Mouse (Mus musculus) hindbrain, embryonic 14.5 days (tissue): Measurements from ENCODE around the gene Snd1. TPM values are rescaled to one million over a fixed set of nuclear protein-coding genes. Genes with fewer than 3 reads are reported as not detected.

Experiments
- ATAC-seq: fragments of 200-750 bp; cut with Nextera tagmentation; 2 replicates; pipeline ENCODE4 v1.8.0; 2017; ENCODE audit warnings: moderate number of reproducible peaks, mild to moderate bottlenecking, moderate TSS enrichment, moderate library complexity; ENCODE audit not compliant: low FRiP score
- DNase-seq: peaks from one replicate; pipeline ENCODE4 v3.0.0-alpha.2; 2015; ENCODE audit warnings: low spot score
- H3K27ac ChIP-seq: fragments of 300-500 bp; sonication (generic); 2 replicates; pipeline ENCODE4 v1.5.1; 2014; ENCODE audit warnings: mild to moderate bottlenecking, moderate library complexity
- H3K27me3 ChIP-seq: fragments of 300-500 bp; sonication (generic); 2 replicates; pipeline ENCODE4 v1.6.1; 2014; ENCODE audit warnings: mild to moderate bottlenecking, low read length, mixed read lengths; ENCODE audit not compliant: control insufficient read depth, insufficient read depth
- H3K36me3 ChIP-seq: fragments of 300-500 bp; sonication (generic); replicated peaks from 2 replicates; pipeline ENCODE4 v1.6.1; 2014; ENCODE audit not compliant: control insufficient read depth, insufficient read depth
- H3K4me1 ChIP-seq: fragments of 300-500 bp; sonication (generic); replicated peaks from 2 replicates; pipeline ENCODE4 v1.6.1; 2014; ENCODE audit warnings: antibody characterized with exemption, low read length, mixed read lengths; ENCODE audit not compliant: control insufficient read depth, insufficient read depth
- H3K4me2 ChIP-seq: fragments of 300-500 bp; sonication (generic); replicated peaks from 2 replicates; pipeline ENCODE4 v1.6.1; 2014; ENCODE audit warnings: mild to moderate bottlenecking, moderate library complexity
- H3K4me3 ChIP-seq: fragments of 300-500 bp; sonication (generic); replicated peaks from 2 replicates; pipeline ENCODE4 v1.5.1; 2014; ENCODE audit warnings: mild to moderate bottlenecking, low read length
- H3K9ac ChIP-seq: fragments of 300-500 bp; sonication (generic); 2 replicates; pipeline ENCODE4 v1.6.1; 2014
- H3K9me3 ChIP-seq: fragments of 300-500 bp; sonication (generic); 2 replicates; pipeline ENCODE4 v1.6.1; 2016; ENCODE audit warnings: low read length; ENCODE audit not compliant: control insufficient read depth
- WGBS: fragments of 180-500 bp; shearing (Covaris S2); extraction: QIAGEN DNeasy Blood & Tissue Kit; methylation state at CpG from one replicate; pipeline ENCODE4 v1.1.7; 2014; 5-methylcytosine and 5-hydroxymethylcytosine counted together
- polyA plus RNA-seq: library from polyadenylated mRNA; unstranded; fragments of >200 nt; fragmentation: Nextera tagmentation; extraction: Ambion mirVana; gene quantifications from 2 replicates; pipeline ENCODE4 v1.2.1, GENCODE M21; 2014

Gene Snd1
- polyA plus RNA-seq, 1 experiment from 2014 or later = 79.1 TPM

DNA sequence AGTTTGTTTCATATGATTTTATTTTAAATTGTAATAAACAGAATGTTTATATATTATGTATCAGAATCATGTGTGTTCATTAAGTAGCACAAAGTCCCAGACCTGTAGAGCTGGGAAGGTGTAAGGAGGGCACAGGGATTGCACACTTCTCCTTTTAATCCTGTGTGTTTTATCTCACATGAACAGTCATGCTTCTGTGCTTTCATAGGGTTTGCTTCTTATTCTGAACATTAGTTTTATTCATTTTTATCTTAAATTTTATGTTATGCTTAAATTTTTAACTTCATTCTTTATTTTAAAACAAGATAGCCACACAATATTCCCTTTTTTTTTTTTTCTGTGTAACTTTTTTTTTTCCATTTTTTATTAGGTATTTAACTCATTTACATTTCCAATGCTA is 170.3 kb downstream of the Snd1 start:
- no peak overlapping the region for H3K27ac ChIP-seq
- no peaks in the 10 kb centered on the region for H3K27me3 ChIP-seq
- peaks cover 5% of the 10 kb centered on the region for H3K4me1 ChIP-seq
- ATAC-seq (no peak), DNase-seq (no peak)
- H3K9me3 ChIP-seq = no peaks in the 10 kb centered on the region
- H3K36me3 ChIP-seq = no peaks in the 10 kb centered on the region
- H3K4me3 ChIP-seq = no peak overlapping the region
- no peak overlapping the region for H3K4me2 ChIP-seq
- H3K9ac ChIP-seq = no peak overlapping the region

DNA sequence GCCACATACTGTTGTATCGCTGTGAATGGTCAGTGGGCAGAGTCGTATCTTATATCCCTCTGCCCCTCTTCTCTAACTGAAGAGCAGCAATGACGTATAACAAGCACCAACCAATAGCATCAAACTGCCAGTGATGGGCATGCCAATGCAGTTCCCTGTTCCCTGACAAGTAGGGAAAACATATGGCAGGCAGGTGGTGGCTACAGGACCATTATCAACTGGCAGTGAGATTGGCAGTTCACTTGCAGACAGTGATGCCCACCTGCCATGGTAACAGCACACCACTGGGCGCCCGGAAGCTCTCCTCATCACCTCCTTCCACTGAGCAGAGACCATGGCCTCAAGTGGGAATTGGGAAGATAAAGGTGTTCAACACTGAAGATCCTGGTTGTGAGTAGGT is 181.6 kb downstream of the Snd1 start:
- Histone ChIP-seq H3K27me3 (no peaks in the 10 kb centered on the region), H3K9me3 (no peaks in the 10 kb centered on the region), H3K4me2 (no peak overlapping the region), H3K36me3 (no peaks in the 10 kb centered on the region), H3K4me3 (no peak overlapping the region), H3K4me1 (peaks cover 3% of the 10 kb centered on the region; the same call in 1 of the 2 replicates), H3K27ac (no peak overlapping the region), H3K9ac (no peak overlapping the region)
- ATAC-seq (no peak), DNase-seq (no peak)
- 94% methylated on average over 5 of the region's 5 CpGs for WGBS

DNA sequence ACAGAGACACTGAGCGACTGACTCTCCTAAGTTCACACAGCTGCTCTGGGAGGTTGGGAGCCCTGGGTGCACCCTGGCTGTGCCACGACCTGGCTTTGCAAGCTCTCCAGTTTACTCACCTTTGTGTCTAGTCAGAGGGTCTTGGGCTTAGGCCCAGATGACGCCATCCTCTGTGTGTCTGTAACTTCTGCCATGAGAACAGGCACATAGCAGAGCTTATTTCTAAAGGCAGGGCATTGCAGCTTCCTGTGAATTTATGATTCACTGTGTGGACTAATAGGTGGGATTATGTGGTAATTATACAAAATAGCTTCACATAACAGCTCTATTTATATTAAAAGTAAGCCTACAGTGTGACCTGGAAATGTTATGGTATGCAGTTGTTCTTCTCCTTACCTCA is 188.1 kb downstream of the Snd1 start:
- peaks cover 9% of the 10 kb centered on the region; the same call in 1 of the 2 replicates for H3K4me1 ChIP-seq
- no peak overlapping the region for H3K9ac ChIP-seq
- no peak overlapping the region for H3K4me3 ChIP-seq
- no peaks in the 10 kb centered on the region for H3K9me3 ChIP-seq
- H3K27ac ChIP-seq = no peak overlapping the region
- ATAC-seq (no peak), DNase-seq (no peak)
- no peaks in the 10 kb centered on the region for H3K36me3 ChIP-seq
- WGBS = 90% methylated on average over 3 of the region's 3 CpGs
- no peak overlapping the region for H3K4me2 ChIP-seq
- H3K27me3 ChIP-seq = no peaks in the 10 kb centered on the region

DNA sequence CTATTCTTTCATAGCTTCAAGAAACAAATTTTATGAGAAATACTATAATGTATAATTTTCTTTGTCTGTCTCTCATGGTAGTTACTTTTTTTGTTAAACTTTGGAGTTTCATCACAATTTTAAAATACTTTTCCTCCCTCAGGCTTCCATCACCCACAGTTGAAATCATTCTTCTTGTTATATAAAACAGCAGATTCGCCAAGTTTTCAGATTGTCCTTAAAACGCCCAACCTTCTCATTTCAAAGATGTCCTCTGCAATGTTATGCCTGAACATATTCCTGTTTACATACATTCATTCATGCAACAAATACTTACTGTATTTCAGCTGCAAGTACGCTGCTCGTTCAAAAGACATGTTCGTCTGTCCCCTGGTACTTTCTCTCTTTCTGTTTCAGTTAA is 188.7 kb downstream of the Snd1 start:
- no peak for DNase-seq
- H3K9me3 ChIP-seq = no peaks in the 10 kb centered on the region
- H3K27ac ChIP-seq = no peak overlapping the region
- 90% methylated on average over 5 of the region's 5 CpGs for WGBS
- H3K36me3 ChIP-seq = no peaks in the 10 kb centered on the region
- H3K4me1 ChIP-seq = peaks cover 9% of the 10 kb centered on the region; the same call in 1 of the 2 replicates
- no peaks in the 10 kb centered on the region for H3K27me3 ChIP-seq
- no peak overlapping the region for H3K4me3 ChIP-seq
- ATAC-seq = no peak
- H3K4me2 ChIP-seq = no peak overlapping the region
- no peak overlapping the region for H3K9ac ChIP-seq

DNA sequence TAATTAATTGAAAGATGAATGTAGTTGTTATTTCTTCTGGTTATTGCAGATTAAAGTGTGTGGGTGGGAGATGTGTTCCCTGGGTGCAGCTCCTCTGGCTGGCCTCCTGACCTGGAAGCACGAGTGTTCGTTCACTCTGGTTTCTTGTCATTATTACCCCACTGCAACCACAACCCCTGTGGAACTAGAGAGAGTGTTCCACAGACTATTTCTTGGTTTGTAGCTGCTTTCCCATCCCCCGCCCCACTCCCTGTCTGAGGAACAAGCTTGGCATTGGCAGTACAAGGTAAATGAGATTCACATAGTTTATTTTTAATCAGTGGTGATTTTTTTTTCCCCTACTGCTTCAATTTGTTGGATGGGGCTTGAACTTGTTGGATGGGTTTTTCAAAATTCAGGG is 189.8 kb downstream of the Snd1 start:
- DNase-seq = no peak
- H3K27ac ChIP-seq = no peak overlapping the region
- H3K9ac ChIP-seq = no peak overlapping the region
- no peak for ATAC-seq
- WGBS = 69% methylated on average over 3 of the region's 3 CpGs
- no peaks in the 10 kb centered on the region for H3K27me3 ChIP-seq
- no peak overlapping the region for H3K4me2 ChIP-seq
- 0 out of 2 replicates have a peak, but pooled peaks cover 6% of the 10 kb centered on the region for H3K4me1 ChIP-seq
- H3K36me3 ChIP-seq = no peaks in the 10 kb centered on the region
- H3K9me3 ChIP-seq = no peaks in the 10 kb centered on the region
- no peak overlapping the region for H3K4me3 ChIP-seq

DNA sequence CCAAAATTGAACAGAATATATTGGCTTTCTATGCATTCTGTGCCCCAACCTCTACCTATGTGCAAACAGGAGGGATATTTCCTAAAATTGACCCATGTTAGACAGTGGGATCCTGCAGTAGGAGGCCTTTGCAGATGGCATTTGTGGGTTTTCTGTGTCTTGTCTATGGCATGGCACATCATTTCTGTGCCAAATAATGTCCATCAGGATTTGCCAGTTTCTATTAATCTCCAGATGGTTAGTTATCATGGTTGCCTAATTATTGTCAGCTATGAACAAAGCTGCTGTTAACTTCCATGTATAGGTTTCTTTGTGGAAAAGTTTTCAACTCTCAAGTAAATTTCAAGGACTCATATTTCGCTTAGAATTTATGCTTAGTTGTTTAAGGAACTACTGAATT is 192.6 kb downstream of the Snd1 start:
- H3K36me3 ChIP-seq = no peaks in the 10 kb centered on the region; the same call in 1 of the 2 replicates
- no peaks in the 10 kb centered on the region for H3K9me3 ChIP-seq
- H3K4me2 ChIP-seq = no peak overlapping the region
- no peak overlapping the region for H3K9ac ChIP-seq
- no peak for DNase-seq
- H3K27ac ChIP-seq = no peak overlapping the region
- no peaks in the 10 kb centered on the region for H3K27me3 ChIP-seq
- 92% methylated on average over 1 of the region's 1 CpGs for WGBS
- H3K4me3 ChIP-seq = no peak overlapping the region
- no peak for ATAC-seq
- H3K4me1 ChIP-seq = 0 out of 2 replicates have a peak, but pooled peaks cover 6% of the 10 kb centered on the region

DNA sequence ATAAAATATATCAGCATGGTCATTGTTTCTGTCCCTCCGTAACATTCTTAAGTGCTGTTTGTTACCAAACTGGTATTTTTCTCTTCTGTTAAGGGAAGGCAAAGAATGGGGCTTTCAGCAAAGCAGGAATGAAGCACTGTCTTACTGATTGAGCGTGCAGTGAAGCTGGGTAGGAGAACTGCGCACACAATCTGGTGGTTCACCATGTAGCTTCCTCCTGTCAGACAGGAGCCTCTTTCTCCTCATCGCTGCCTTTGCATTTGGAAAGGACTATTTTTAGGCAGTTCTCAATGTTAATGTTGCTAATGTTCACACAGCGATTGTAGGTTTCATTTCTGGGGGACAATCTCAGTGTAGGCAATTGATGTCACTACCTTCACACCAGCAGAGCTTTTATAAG is 194.3 kb downstream of the Snd1 start:
- ATAC-seq = no peak

DNA sequence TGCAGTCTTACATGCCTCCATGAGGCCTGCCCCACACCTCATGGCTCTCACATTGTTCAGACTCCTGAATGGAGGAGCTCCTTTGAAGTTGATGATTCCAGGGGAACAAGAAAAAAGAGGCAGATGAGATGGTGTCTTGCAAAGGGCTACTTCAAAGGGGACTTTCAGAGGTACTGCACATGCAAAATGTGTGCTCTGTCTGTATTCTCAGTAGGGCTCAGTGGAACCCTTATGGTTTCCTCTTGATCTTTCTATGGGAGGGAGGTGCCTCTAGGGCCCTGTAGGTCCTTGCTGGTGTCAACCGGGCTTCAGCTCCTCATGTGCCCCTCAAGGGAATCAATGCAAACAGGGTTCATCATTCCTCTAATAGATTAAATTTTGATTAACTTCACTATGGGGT is 197.4 kb downstream of the Snd1 start:
- no peaks in the 10 kb centered on the region for H3K4me1 ChIP-seq
- no peak overlapping the region for H3K27ac ChIP-seq
- 55% methylated on average over 1 of the region's 1 CpGs for WGBS
- no peaks in the 10 kb centered on the region; the same call in 1 of the 2 replicates for H3K36me3 ChIP-seq
- no peaks in the 10 kb centered on the region for H3K9me3 ChIP-seq
- H3K4me3 ChIP-seq = no peak overlapping the region
- DNase-seq = no peak
- no peak for ATAC-seq
- no peak overlapping the region for H3K9ac ChIP-seq
- H3K27me3 ChIP-seq = no peaks in the 10 kb centered on the region
- no peak overlapping the region for H3K4me2 ChIP-seq

More for the DNA sequence above, 194.3 kb downstream of the Snd1 start:
- no peak overlapping the region for H3K9ac ChIP-seq
- no peak overlapping the region for H3K4me3 ChIP-seq
- WGBS = 90% methylated on average over 5 of the region's 5 CpGs
- H3K27me3 ChIP-seq = no peaks in the 10 kb centered on the region
- no peak overlapping the region for H3K27ac ChIP-seq
- H3K4me2 ChIP-seq = no peak overlapping the region
- DNase-seq = no peak
- H3K9me3 ChIP-seq = no peaks in the 10 kb centered on the region
- no peaks in the 10 kb centered on the region; the same call in 1 of the 2 replicates for H3K36me3 ChIP-seq
- 0 out of 2 replicates have a peak, but pooled peaks cover 5% of the 10 kb centered on the region for H3K4me1 ChIP-seq

DNA sequence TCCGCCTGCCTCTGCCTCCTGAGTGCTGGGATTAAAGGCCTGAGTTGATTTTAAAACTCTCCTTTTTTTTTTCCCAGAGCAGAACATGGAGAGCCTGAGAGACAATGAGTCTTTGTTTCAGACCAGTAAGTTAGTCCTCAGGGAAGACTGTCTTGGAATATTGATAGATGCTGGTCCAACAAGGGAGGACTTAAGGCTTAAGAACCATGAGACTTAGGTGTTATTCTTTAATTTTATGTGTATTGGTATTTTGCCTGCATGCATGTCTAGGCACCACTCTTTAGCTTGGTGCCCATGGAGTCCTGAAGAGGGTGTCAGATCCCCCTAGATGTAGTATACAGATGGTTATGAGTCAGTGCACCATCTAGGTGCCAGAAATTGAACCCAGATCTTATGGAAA is 199.7 kb downstream of the Snd1 start:
- ATAC-seq (no peak), DNase-seq (no peak)
- Histone ChIP-seq H3K4me1 (no peaks in the 10 kb centered on the region), H3K4me2 (no peak overlapping the region), H3K4me3 (no peak overlapping the region), H3K9me3 (no peaks in the 10 kb centered on the region), H3K36me3 (no peaks in the 10 kb centered on the region; the same call in 1 of the 2 replicates), H3K9ac (no peak overlapping the region), H3K27ac (no peak overlapping the region), H3K27me3 (no peaks in the 10 kb centered on the region)
- WGBS = 90% methylated on average over 1 of the region's 1 CpGs

DNA sequence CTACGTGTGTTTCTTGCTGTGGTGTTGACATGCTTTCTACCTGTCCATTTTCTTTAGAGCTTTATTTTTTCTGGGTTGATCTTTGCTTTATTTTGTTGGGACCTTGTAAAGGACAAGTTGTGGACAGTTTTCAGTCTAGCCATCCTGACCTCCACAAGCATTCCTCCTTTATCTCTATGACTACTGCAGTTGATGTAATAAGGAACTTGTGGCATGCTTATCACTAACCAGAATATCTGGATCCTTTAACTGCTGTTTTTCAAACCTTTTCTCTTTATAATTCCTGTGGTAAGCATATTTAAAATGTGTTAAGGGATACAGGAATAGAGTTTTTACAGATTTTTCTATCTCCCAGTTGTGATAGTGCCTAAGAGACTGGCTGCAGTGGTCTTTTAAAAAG is 204.0 kb downstream of the Snd1 start:
- Histone ChIP-seq H3K4me1 (peaks cover 3% of the 10 kb centered on the region; the same call in 1 of the 2 replicates), H3K4me3 (no peak overlapping the region), H3K9ac (no peak overlapping the region), H3K27me3 (no peaks in the 10 kb centered on the region), H3K9me3 (no peaks in the 10 kb centered on the region), H3K4me2 (no peak overlapping the region), H3K36me3 (no peaks in the 10 kb centered on the region), H3K27ac (no peak overlapping the region)
- DNase-seq (no peak), ATAC-seq (no peak)
- 75% methylated on average over 1 of the region's 1 CpGs for WGBS
